Mouse (Mus musculus) liver, postnatal 0 days (tissue): ENCODE results near the gene Fscn3. TPM values are rescaled to one million over a fixed set of nuclear protein-coding genes. Genes with fewer than 3 reads are reported as not detected.
A peak's percentile ranks its signal among the peaks of the same experiment; 100 is the strongest.

Experiments
- ATAC-seq: fragments of 200-750 bp; cut with Nextera tagmentation; 2 replicates; pipeline ENCODE4 v1.8.0; 2017; ENCODE audit warnings: mild to moderate bottlenecking, moderate library complexity
- DNase-seq: peaks from one replicate; pipeline ENCODE4 v3.0.0-alpha.2; 2016
- H3K27ac ChIP-seq: fragments of 300-500 bp; sonication (generic); 2 replicates; pipeline ENCODE4 v1.5.1; 2014; ENCODE audit warnings: antibody characterized with exemption, moderate library complexity, mild to moderate bottlenecking, low read depth
- H3K27me3 ChIP-seq: fragments of 300-500 bp; sonication (generic); 2 replicates; pipeline ENCODE4 v1.6.1; 2014; ENCODE audit warnings: low read length, control low read depth, mixed read lengths; ENCODE audit not compliant: insufficient read depth
- H3K36me3 ChIP-seq: fragments of 300-500 bp; sonication (generic); replicated peaks from 2 replicates; pipeline ENCODE4 v1.6.1; 2014; ENCODE audit warnings: mild to moderate bottlenecking, control low read depth, low read length, moderate library complexity, mixed read lengths; ENCODE audit not compliant: insufficient read depth
- H3K4me1 ChIP-seq: fragments of 300-500 bp; sonication (generic); 2 replicates; pipeline ENCODE4 v1.6.1; 2014; ENCODE audit warnings: antibody characterized with exemption, mild to moderate bottlenecking, control low read depth; ENCODE audit not compliant: insufficient read depth
- H3K4me2 ChIP-seq: fragments of 300-500 bp; sonication (generic); 2 replicates; pipeline ENCODE4 v1.6.1; 2014; ENCODE audit warnings: low read depth, mild to moderate bottlenecking, low read length, moderate library complexity, mixed read lengths
- H3K4me3 ChIP-seq: fragments of 300-500 bp; sonication (generic); 2 replicates; pipeline ENCODE4 v1.5.1; 2014; ENCODE audit warnings: low read depth, low read length
- H3K9ac ChIP-seq: fragments of 300-500 bp; sonication (generic); replicated peaks from 2 replicates; pipeline ENCODE4 v1.6.1; 2014; ENCODE audit warnings: mild to moderate bottlenecking, moderate library complexity
- H3K9me3 ChIP-seq: fragments of 300-500 bp; sonication (generic); 2 replicates; pipeline ENCODE4 v1.6.1; 2016; ENCODE audit warnings: mild to moderate bottlenecking, control low read depth, low read length, mixed read lengths
- CTCF ChIP-seq: sonication (generic); IDR thresholded peaks from 2 replicates; pipeline ENCODE4 v1.5.1; 2016; ENCODE audit warnings: antibody characterized with exemption, low read depth
- EP300 ChIP-seq: IDR thresholded peaks from 2 replicates; pipeline ENCODE4 v1.6.1; 2016; ENCODE audit warnings: antibody characterized with exemption, low read depth, mild to moderate bottlenecking
- WGBS: fragments of 180-500 bp; shearing (Covaris S2); extraction: QIAGEN DNeasy Blood & Tissue Kit; methylation state at CpG from one replicate; pipeline ENCODE4 v1.1.7; 2014; ENCODE audit not compliant: insufficient replicate concordance; 5-methylcytosine and 5-hydroxymethylcytosine counted together
- polyA plus RNA-seq: library from polyadenylated mRNA; unstranded; fragments of >200 nt; fragmentation: Nextera tagmentation; extraction: Ambion mirVana; gene quantifications from 2 replicates; pipeline ENCODE4 v1.2.1, GENCODE M21; 2015

Gene Fscn3
- polyA plus RNA-seq, 1 experiment from 2014 or later = 0.06 TPM

DNA sequence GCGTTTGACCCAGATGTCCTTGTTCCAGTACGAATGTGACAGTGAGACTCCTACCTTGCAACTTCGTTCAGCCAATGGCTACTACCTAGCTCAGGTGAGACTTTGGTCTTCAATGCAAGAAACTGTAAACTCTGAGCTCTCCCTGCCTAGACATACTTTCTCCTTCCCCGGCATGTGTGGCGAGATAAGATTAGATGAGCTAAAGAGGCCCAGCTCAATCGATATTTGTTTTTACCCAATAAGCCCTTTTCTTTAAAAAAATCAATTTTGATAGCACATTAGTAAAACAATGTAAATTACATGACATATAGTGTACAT, 3.9 kb downstream of the Fscn3 start:
- peaks cover 7% of the 10 kb centered on the region for H3K36me3 ChIP-seq
- no peak overlapping the region for H3K27ac ChIP-seq
- H3K9ac ChIP-seq = no peak overlapping the region
- H3K4me3 ChIP-seq = no peak overlapping the region
- no peaks in the 10 kb centered on the region for H3K27me3 ChIP-seq
- H3K4me2 ChIP-seq = no peak overlapping the region
- H3K4me1 ChIP-seq = peaks cover 5% of the 10 kb centered on the region; the same call in 1 of the 2 replicates
- H3K9me3 ChIP-seq = no peaks in the 10 kb centered on the region
- DNase-seq = no peak
- TF ChIP-seq CTCF = no peak
- TF ChIP-seq EP300 = no peak
- WGBS = 55% methylated on average over 6 of the region's 6 CpGs
- no peak for ATAC-seq

DNA sequence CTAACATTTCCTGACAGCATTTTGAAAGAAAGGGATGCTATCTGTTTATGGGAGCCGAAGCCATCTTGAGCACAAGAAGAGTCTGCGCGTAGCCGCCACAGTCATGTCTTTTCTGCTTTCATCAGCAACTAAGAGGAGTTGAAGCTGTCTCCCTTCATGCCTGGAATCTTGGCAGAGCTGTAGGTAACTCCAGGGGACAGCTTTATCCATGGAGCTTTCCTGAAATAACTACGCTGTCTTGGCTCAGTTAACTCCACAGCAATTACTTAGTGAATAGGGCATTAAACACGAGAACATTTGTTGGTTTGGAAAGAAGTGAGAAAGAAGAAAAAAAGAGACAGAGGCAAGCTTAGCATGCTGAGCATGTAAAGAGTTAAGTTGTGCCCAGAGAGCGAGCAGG, 20.3 kb downstream of the Fscn3 start:
- Histone ChIP-seq H3K27ac (no peak overlapping the region), H3K27me3 (peaks cover 23% of the 10 kb centered on the region), H3K9me3 (no peaks in the 10 kb centered on the region), H3K9ac (no peak overlapping the region), H3K36me3 (no peaks in the 10 kb centered on the region), H3K4me1 (no peaks in the 10 kb centered on the region), H3K4me2 (no peak overlapping the region), H3K4me3 (no peak overlapping the region)
- WGBS = 80% methylated on average over 7 of the region's 7 CpGs
- DNase-seq = no peak
- no peak for ATAC-seq
- TF ChIP-seq EP300 (no peak), CTCF (no peak)

DNA sequence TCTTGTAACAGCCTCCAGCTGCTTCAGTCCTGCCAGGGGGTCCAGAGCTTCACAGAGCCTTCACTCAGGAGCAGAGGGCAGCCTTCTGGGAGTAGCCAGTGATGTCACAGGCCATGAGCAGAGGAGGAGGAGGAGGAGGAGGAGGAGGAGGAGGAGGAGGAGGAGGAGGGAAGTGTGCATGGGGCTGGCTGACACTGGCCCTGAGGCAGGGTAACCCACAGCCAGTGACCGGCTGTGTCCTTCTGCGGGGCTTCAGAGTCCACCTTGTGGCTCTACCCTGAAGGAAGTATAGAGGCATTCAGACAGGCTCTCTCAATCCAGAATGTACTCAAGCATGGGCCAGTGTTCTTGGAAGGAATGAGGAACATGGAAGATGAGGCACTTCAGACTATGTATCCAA, 21.7 kb downstream of the Fscn3 start, which contains the start of gene Pax4:
Pax4 (minus strand) TSS at position 101 of the 400 bp plus-strand sequence.
- Histone ChIP-seq H3K27me3 (peaks cover 23% of the 10 kb centered on the region), H3K9me3 (no peaks in the 10 kb centered on the region), H3K27ac (no peak within 1 kb of the TSS), H3K36me3 (no peaks in the 10 kb centered on the region), H3K9ac (no peak within 1 kb of the TSS), H3K4me3 (no peak within 1 kb of the TSS), H3K4me1 (no peaks in the 10 kb centered on the region), H3K4me2 (no peak within 1 kb of the TSS)
- ATAC-seq (no peak), DNase-seq (no peak)
- 85% methylated on average over 2 of the region's 2 CpGs for WGBS
- TF ChIP-seq CTCF (no peak), EP300 (no peak)

DNA sequence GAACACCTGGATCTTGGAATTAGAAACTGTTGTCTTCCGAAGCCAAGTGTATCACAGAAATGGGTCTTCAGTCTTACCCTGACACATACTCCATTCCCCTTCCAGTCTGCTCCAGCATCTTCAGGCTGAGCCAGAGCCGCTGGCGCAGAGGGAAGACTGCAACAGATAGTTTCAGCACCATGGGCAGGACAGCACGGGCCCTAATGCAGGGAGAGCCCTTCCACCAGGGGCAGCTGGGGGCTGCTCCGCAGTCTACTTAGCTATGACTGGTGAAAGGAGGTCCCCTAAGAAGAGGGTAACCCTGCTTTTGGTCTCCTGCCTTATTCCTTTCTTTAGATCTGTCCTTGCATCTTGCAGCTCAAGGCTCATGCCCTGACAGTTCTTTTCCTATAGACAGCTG, 22.9 kb downstream of the Fscn3 start:
- TF ChIP-seq CTCF (no peak), EP300 (no peak)
- H3K9ac ChIP-seq = no peak overlapping the region
- no peaks in the 10 kb centered on the region for H3K9me3 ChIP-seq
- ATAC-seq = no peak
- H3K36me3 ChIP-seq = no peaks in the 10 kb centered on the region
- no peak overlapping the region for H3K4me3 ChIP-seq
- WGBS = 13% methylated on average over 5 of the region's 5 CpGs
- no peaks in the 10 kb centered on the region for H3K4me1 ChIP-seq
- DNase-seq = no peak
- H3K4me2 ChIP-seq = no peak overlapping the region
- H3K27ac ChIP-seq = no peak overlapping the region
- peaks cover 23% of the 10 kb centered on the region for H3K27me3 ChIP-seq

DNA sequence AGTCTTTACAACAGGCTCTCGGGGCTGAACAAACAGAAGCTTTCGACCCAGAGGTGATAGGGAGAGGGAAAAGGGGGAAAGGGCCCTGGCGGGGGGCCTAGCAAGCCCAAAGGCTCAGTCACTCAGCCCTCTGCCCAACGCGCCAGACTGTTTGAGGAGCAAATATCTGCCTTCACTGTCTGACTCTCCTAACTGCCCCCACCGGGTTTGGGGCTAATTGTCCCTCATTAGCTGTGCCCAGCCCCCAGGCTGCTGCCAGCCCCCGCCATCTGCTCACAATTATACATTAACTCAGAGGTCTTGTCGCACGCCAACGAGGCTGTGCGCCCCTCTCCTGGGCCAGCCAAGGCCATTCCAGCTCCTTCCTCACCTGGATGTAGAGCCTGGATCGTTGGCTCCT, 23.4 kb downstream of the Fscn3 start:
- no peaks in the 10 kb centered on the region for H3K9me3 ChIP-seq
- no peak overlapping the region for H3K4me2 ChIP-seq
- DNase-seq (no peak), ATAC-seq (no peak)
- no peak overlapping the region for H3K9ac ChIP-seq
- H3K4me1 ChIP-seq = no peaks in the 10 kb centered on the region
- H3K36me3 ChIP-seq = no peaks in the 10 kb centered on the region
- H3K27ac ChIP-seq = no peak overlapping the region
- H3K4me3 ChIP-seq = no peak overlapping the region
- WGBS = 5% methylated on average over 12 of the region's 12 CpGs
- no peak for TF ChIP-seq EP300
- TF ChIP-seq CTCF = no peak
- H3K27me3 ChIP-seq = peaks cover 23% of the 10 kb centered on the region

DNA sequence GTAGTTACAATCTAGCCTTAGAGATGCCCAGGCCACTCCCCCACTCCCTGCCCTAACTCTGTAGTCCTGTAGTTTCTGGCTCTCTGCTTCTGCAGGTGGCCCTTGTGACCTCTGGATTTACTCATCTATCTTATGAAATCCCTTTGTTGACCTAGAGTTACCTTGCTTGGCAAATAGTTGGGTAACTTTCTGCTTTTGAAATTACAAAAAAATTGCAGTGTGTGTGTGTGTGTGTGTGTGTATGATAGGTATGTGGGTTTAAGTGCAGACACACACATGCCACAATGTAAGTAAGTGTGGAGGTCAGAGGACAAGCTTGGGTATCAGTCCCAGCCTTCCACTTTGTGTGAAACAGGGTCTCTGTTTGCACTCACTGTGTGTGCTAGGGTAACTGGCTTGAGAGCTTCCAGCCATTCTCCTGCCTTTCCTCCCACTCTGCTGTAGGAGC, 31.7 kb downstream of the Fscn3 start:
- Histone ChIP-seq H3K4me1 (no peaks in the 10 kb centered on the region), H3K4me2 (no peak overlapping the region), H3K4me3 (no peak overlapping the region), H3K9me3 (no peaks in the 10 kb centered on the region), H3K27me3 (no peaks in the 10 kb centered on the region), H3K36me3 (no peaks in the 10 kb centered on the region), H3K27ac (no peak overlapping the region), H3K9ac (no peak overlapping the region)
- ATAC-seq = peak; percentile 98
- TF ChIP-seq CTCF (no peak), EP300 (peak; percentile 75)
- DNase-seq = peak; percentile 31

DNA sequence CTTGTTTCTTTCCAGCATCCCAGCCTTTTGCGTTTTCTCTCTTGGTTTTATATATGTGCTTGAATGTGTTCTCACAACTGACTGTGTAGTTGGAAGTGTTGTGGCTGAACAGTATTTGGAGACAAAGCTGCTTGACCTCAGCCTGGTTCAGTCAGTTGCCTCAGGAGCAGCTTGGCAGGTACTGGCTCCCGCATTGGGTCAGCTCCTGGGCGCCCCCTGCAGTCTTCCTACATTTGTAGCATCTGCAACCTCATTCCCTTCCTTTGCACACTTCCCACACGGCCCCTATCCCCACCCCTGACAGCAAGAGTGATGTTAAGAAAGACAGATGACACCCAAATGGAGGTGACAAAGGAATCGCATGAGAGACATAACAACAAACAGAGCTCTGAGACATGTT, 32.9 kb downstream of the Fscn3 start:
- Histone ChIP-seq H3K36me3 (no peaks in the 10 kb centered on the region), H3K27ac (no peak overlapping the region), H3K9ac (no peak overlapping the region), H3K4me3 (no peak overlapping the region), H3K9me3 (no peaks in the 10 kb centered on the region), H3K4me2 (no peak overlapping the region), H3K4me1 (no peaks in the 10 kb centered on the region), H3K27me3 (no peaks in the 10 kb centered on the region)
- peak; percentile 46 for ATAC-seq
- WGBS = 9% methylated on average over 5 of the region's 5 CpGs
- DNase-seq = peak; percentile 81
- TF ChIP-seq CTCF (peak; percentile 86), EP300 (0 out of 2 replicates have a peak, but pooled peaks have one; percentile 10)
